Mouse (Mus musculus): ENCODE measurements at regions not wholly inside any gene's neighbourhood (a gene's known extent, or its start where the extent isn't known, plus 50 kb on each side); places are given as distances from the start of the nearest gene placed in this dataset.
A peak's percentile ranks its signal among the peaks of the same experiment; 100 is the strongest.

DNA sequence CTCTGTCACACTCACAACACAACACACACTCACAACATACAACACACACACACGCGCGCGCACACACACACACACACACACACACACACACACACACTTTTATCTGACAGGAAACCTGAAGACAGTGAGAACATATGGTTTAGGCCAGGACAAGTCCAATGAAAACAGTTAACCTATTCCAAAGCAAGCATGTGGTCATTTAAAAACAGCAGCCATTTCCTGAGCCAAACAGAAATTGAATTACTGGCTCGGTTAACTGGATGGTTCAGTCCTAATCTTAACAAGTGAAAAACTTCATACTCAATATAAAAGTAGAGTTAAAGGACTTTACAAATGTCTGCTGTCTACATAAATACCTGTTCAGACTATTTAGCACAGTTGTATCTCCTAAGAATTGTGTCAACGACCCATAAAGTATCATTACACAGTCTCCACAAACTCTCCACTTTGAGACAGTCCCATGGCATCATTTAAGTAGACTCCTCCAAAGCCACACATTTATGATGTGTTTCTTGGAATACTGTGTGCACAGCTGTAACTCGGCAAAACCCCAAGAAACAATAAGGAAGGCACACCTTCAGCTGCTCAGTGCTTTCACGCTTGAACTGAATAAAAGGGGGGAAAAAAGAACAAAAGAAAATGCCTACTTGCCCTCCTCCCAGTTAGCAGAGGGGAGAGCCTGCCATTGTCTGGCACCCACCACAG is 202.3 kb downstream of the Sp3 start:
- H3K4me2 ChIP-seq (replicated peaks; ENCODE audit: low read depth, low read length, severe bottlenecking), result no peak overlapping the region
- 59% methylated on average over 8 of the region's 8 CpGs for WGBS
- peaks cover 30% of the 10 kb centered on the region for H3K4me1 ChIP-seq (ENCODE audit: control insufficient read depth, insufficient read depth, low read length)
- H3K27me3 ChIP-seq (ENCODE audit: control insufficient read depth, insufficient read depth, low read length), result 0 out of 2 replicates have a peak, but pooled peaks cover 3% of the 10 kb centered on the region
- ATAC-seq (ENCODE audit: low FRiP score, low read depth), result peak; percentile 78
- DNase-seq (ENCODE audit: low spot score), result peak; percentile 54
- TF ChIP-seq POLR2A (IDR thresholded peaks at IDR 0.05; ENCODE audit: borderline replicate concordance, extremely low read depth, insufficient read depth, insufficient read length), result no peak
- no peak overlapping the region for H3K9ac ChIP-seq (ENCODE audit: low read depth, low read length, severe bottlenecking)
- H3K36me3 ChIP-seq (ENCODE audit: control insufficient read depth, insufficient read depth, low read length), result no peaks in the 10 kb centered on the region
- H3K9me3 ChIP-seq (ENCODE audit: control insufficient read depth, low read length), result no peaks in the 10 kb centered on the region
- H3K27ac ChIP-seq (replicated peaks; ENCODE audit: low read depth, low read length), result peak overlapping the region; percentile 30; the same call in 1 of the 2 replicates
- H3K4me3 ChIP-seq (replicated peaks; ENCODE audit: low read length), result no peak overlapping the region

DNA sequence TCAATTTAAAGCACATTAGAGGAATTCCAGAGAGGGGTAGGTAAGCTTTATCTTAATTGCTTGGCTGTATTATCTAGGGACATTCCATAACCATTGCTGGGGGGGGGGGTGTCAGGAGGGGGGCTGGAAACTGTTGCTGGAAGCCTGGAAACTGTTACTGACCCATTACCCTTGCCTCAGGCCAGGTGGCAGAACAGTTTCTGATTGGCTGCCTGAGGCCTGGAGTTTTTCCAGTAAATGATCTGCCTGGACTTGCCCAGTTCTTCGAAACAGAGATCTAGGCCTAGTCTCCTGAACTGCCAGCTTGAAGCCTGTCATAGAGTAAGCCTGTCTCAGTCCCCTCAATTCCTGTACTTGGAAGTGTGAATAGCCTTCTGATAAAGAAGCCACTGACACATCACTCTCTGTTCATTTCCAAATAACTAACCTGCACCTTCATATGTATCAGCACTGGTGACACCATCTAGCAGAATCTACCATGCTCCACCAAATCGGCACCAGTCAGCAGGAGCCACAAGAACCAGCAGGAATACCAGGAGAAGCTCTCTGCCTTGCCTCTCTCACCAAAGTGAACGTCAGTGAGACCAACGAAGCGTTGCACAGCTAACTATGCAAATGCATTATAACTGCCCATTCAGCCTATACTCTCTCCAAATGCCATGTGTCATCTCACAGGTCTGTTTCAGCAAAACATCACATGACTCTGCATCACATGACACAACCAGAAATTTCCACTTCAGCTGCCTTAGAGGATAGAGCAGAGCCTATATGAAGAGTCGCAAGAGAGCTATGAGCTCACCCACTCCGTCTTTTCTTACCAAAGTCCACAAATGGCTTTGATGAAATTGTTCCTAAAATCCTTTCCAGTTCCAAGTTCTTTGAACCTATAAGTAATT is 200.7 kb downstream of the Sp3 start:
- no peak overlapping the region for H3K4me2 ChIP-seq (replicated peaks; ENCODE audit: low read depth, low read length, severe bottlenecking)
- no peak overlapping the region for H3K9ac ChIP-seq (ENCODE audit: low read depth, low read length, severe bottlenecking)
- H3K4me1 ChIP-seq (ENCODE audit: control insufficient read depth, insufficient read depth, low read length), result peaks cover 30% of the 10 kb centered on the region
- H3K27ac ChIP-seq (replicated peaks; ENCODE audit: low read depth, low read length), result no peak overlapping the region; the same call in 1 of the 2 replicates
- H3K27me3 ChIP-seq (ENCODE audit: control insufficient read depth, insufficient read depth, low read length), result 0 out of 2 replicates have a peak, but pooled peaks cover 3% of the 10 kb centered on the region
- ATAC-seq (ENCODE audit: low FRiP score, low read depth) (0 out of 2 replicates have a peak, but pooled peaks have one; percentile 18), DNase-seq (ENCODE audit: low spot score) (peak; percentile 58)
- no peak for TF ChIP-seq POLR2A (IDR thresholded peaks at IDR 0.05; ENCODE audit: borderline replicate concordance, extremely low read depth, insufficient read depth, insufficient read length)
- no peaks in the 10 kb centered on the region for H3K9me3 ChIP-seq (ENCODE audit: control insufficient read depth, low read length)
- no peak overlapping the region for H3K4me3 ChIP-seq (replicated peaks; ENCODE audit: low read length)
- WGBS, result 76% methylated on average over 7 of the region's 7 CpGs
- H3K36me3 ChIP-seq (ENCODE audit: control insufficient read depth, insufficient read depth, low read length), result no peaks in the 10 kb centered on the region

GRCm38 (mm10) chr2:72781369-72782275 is 198.6 kb downstream of the Sp3 start:
- 73% methylated on average over 15 of the region's 15 CpGs for WGBS
- Histone ChIP-seq H3K4me1 (ENCODE audit: control insufficient read depth, insufficient read depth, low read length) (peaks cover 33% of the 10 kb centered on the region), H3K36me3 (ENCODE audit: control insufficient read depth, insufficient read depth, low read length) (no peaks in the 10 kb centered on the region), H3K4me2 (replicated peaks; ENCODE audit: low read depth, low read length, severe bottlenecking) (no peak overlapping the region), H3K27me3 (ENCODE audit: control insufficient read depth, insufficient read depth, low read length) (0 out of 2 replicates have a peak, but pooled peaks cover 3% of the 10 kb centered on the region), H3K4me3 (replicated peaks; ENCODE audit: low read length) (no peak overlapping the region), H3K27ac (replicated peaks; ENCODE audit: low read depth, low read length) (0 out of 2 replicates have a peak overlapping the region, but pooled peaks have one; percentile 26), H3K9me3 (ENCODE audit: control insufficient read depth, low read length) (no peaks in the 10 kb centered on the region), H3K9ac (ENCODE audit: low read depth, low read length, severe bottlenecking) (no peak overlapping the region)
- no peak for ATAC-seq (ENCODE audit: low FRiP score, low read depth)
- TF ChIP-seq POLR2A (IDR thresholded peaks at IDR 0.05; ENCODE audit: borderline replicate concordance, extremely low read depth, insufficient read depth, insufficient read length), result no peak
- DNase-seq (ENCODE audit: low spot score), result no peak

DNA sequence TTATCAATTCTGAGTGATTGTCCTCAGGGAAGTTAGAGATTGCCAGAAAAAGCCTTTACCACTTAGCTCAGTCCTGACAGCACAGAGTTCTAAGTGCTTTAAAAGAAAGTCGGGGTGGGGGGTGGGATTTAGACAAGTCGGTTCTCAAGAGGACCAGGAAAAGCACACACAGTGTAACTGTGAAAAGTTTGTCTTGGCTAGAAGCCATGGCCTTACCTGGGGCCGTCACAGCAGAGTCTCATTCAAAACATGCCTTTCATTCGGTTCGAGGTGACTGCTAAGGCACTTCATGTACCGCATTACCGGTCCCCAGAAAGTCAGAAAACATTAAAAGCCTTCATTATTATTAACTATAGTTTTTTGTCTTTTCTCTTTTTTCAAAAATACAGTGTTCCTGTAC is 197.9 kb downstream of the Sp3 start:
- ATAC-seq (ENCODE audit: low FRiP score, low read depth) (peak; percentile 57), DNase-seq (ENCODE audit: low spot score) (peak; percentile 23)
- no peak for TF ChIP-seq POLR2A (IDR thresholded peaks at IDR 0.05; ENCODE audit: borderline replicate concordance, extremely low read depth, insufficient read depth, insufficient read length)
- Histone ChIP-seq H3K4me3 (replicated peaks; ENCODE audit: low read length) (no peak overlapping the region), H3K9me3 (ENCODE audit: control insufficient read depth, low read length) (no peaks in the 10 kb centered on the region), H3K36me3 (ENCODE audit: control insufficient read depth, insufficient read depth, low read length) (no peaks in the 10 kb centered on the region), H3K27me3 (ENCODE audit: control insufficient read depth, insufficient read depth, low read length) (0 out of 2 replicates have a peak, but pooled peaks cover 3% of the 10 kb centered on the region), H3K4me2 (replicated peaks; ENCODE audit: low read depth, low read length, severe bottlenecking) (no peak overlapping the region), H3K4me1 (ENCODE audit: control insufficient read depth, insufficient read depth, low read length) (peaks cover 33% of the 10 kb centered on the region), H3K9ac (ENCODE audit: low read depth, low read length, severe bottlenecking) (no peak overlapping the region), H3K27ac (replicated peaks; ENCODE audit: low read depth, low read length) (no peak overlapping the region)
- WGBS, result 24% methylated on average over 7 of the region's 7 CpGs
